Mouse (Mus musculus) lung, adult 2 months (tissue): Measurements from ENCODE around the gene Srgap2. TPM values are rescaled to one million over a fixed set of nuclear protein-coding genes. Genes with fewer than 3 reads are reported as not detected.
"Not testable (repeated sequence)": the region's sequence is repeated elsewhere in the genome, so short reads cannot be mapped to it uniquely, and the experiment has no call there.

ENCODE experiments used
- DNase-seq: peaks from one replicate; pipeline ENCODE4 v3.0.0; 2022
- H3K4me1 ChIP-seq: fragments of 200-500 bp; 2 replicates; pipeline ENCODE4 v1.6.1; 2011; ENCODE audit warnings: low read length; ENCODE audit not compliant: control insufficient read depth, insufficient read depth
- H3K4me3 ChIP-seq: fragments of 200-500 bp; replicated peaks from 2 replicates; pipeline ENCODE3; 2011; ENCODE audit warnings: low read depth, mild to moderate bottlenecking, control low read depth, low read length; ENCODE audit errors: extremely low read depth
- CTCF ChIP-seq: fragments of 200-500 bp; IDR thresholded peaks from 2 replicates; pipeline ENCODE4 v1.5.1; 2011; ENCODE audit warnings: mild to moderate bottlenecking, low read length, control low read depth; ENCODE audit not compliant: insufficient read depth
- POLR2A ChIP-seq: fragments of 200-500 bp; IDR thresholded peaks from 2 replicates; pipeline ENCODE4 v1.6.1; 2011; ENCODE audit warnings: low read depth, mild to moderate bottlenecking, control low read depth, low read length, borderline replicate concordance; ENCODE audit errors: extremely low read depth
- WGBS: fragments of 180-500 bp; shearing (Covaris S2); methylation state at CpG from one replicate; pipeline ENCODE4 v1.1.7; 2018; 5-methylcytosine and 5-hydroxymethylcytosine counted together
- polyA plus RNA-seq: library from polyadenylated mRNA; depleted of rRNA; stranded (reverse); fragments of >200 nt; gene quantifications from 2 replicates; pipeline ENCODE4 v1.2.3, GENCODE M21; 2012

Gene Srgap2
- polyA plus RNA-seq, 1 experiment: 34.8 TPM

- 69% methylated on average over 3 of the region's 3 CpGs for WGBS
- Histone ChIP-seq H3K4me3 (no peak overlapping the region), H3K4me1 (no peaks in the 10 kb centered on the region)
- TF ChIP-seq CTCF: no peak
- TF ChIP-seq POLR2A: no peak
- DNase-seq: no peak
Measured at GRCm38 (mm10) chr1:131335604-131336003, 191.5 kb downstream of the Srgap2 start.

DNA sequence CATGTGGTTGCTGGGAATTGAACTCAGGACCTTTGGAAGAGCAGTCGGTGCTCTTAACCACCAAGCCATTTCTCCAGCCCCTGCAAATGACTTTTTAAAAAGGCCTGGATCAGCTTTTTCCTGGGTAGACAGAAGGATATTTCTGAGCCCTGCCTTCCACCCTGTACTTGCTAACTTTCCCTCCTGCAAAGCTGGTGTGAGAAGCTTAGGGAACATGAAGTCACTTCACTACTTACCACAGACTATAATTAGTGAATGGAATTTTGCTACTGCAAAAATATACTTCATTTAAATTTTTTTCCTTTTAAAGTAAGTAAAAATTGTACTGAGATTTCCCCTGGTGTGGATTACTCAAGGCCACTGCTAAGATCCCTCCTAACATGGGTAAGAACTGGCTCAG lies 196.0 kb downstream of the Srgap2 start:
- H3K4me1 ChIP-seq: no peaks in the 10 kb centered on the region
- TF ChIP-seq CTCF (no peak), POLR2A (no peak)
- WGBS: 93% methylated on average over 1 of the region's 1 CpGs
- no peak overlapping the region for H3K4me3 ChIP-seq
- DNase-seq: no peak

DNA sequence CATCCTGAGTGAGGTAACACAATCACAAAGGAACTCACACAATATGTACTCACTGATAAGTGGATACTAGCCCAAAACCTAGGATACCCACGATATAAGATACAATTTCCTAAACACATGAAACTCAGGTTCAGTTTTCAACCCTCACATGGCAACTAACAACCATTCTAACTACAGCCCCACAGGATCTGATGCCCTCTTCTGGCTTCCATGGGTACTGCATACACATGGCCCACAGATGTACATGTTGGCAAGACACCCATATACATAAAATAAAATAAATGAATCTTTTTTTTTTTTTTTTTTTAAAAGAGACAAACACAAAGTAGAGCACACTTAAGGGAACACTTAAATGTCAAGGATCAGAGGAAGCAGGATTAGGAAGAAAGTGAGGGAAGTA lies 198.1 kb downstream of the Srgap2 start:
- 100% methylated on average over 1 of the region's 1 CpGs for WGBS
- not testable (repeated sequence) for H3K4me1 ChIP-seq, H3K4me3 ChIP-seq, DNase-seq

- no peak overlapping the region for H3K4me3 ChIP-seq
- no peak for TF ChIP-seq CTCF
- TF ChIP-seq POLR2A: no peak
- 82% methylated on average over 1 of the region's 1 CpGs for WGBS
- DNase-seq: no peak
- H3K4me1 ChIP-seq: no peaks in the 10 kb centered on the region
Measured at GRCm38 (mm10) chr1:131327167-131327566, 200.0 kb downstream of the Srgap2 start.

- TF ChIP-seq POLR2A (no peak), CTCF (no peak)
- 74% methylated on average over 3 of the region's 3 CpGs for WGBS
- H3K4me1 ChIP-seq: no peaks in the 10 kb centered on the region
- no peak for DNase-seq
- no peak overlapping the region for H3K4me3 ChIP-seq
Measured at GRCm38 (mm10) chr1:131324816-131325463, 202.2 kb downstream of the Srgap2 start.

DNA sequence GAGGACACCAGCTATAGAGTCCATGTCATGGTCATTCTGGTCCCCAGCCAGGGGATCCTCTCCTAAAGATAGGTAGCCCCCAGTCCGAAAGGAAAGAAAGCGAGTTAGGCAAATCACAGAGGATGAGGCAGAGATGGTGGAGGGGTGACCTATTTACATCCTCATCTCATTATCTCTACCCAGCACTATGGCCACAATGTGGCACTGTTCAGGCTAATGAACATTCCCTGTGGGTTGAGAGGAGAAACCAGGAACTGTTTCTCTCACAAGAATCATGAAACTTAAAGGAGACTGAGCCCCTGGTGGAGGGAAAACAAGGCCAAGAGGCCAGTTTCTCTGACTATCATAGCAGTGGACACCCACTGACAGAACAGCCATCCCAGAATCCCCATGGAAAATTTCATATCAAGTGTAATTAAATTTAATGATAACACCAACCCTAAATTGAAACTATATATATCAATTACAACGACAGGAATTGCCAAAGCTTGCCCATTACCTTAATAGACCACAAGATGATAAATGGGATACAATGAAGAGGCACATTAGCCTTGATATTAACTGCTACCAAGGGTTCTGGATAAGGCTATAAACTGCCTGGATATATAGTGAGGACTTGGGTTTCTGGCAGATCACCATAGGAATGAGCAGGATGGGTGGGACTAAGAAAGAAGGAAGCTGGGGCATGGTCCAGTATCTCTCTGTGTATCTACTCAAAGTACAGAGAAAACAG lies 207.4 kb downstream of the Srgap2 start:
- no peaks in the 10 kb centered on the region for H3K4me1 ChIP-seq
- no peak overlapping the region for H3K4me3 ChIP-seq
- no peak for DNase-seq
- no peak for TF ChIP-seq POLR2A
- no peak for TF ChIP-seq CTCF
- WGBS: 90% methylated on average over 3 of the region's 3 CpGs

GRCm38 (mm10) chr1:131318397-131318796 lies 208.8 kb downstream of the Srgap2 start:
- no peak for TF ChIP-seq POLR2A
- no peak for TF ChIP-seq CTCF
- 86% methylated on average over 2 of the region's 2 CpGs for WGBS
- H3K4me1 ChIP-seq: no peaks in the 10 kb centered on the region
- no peak overlapping the region for H3K4me3 ChIP-seq
- DNase-seq: no peak

- Histone ChIP-seq H3K4me3 (no peak overlapping the region), H3K4me1 (no peaks in the 10 kb centered on the region)
- 78% methylated on average over 5 of the region's 5 CpGs for WGBS
- no peak for DNase-seq
- no peak for TF ChIP-seq CTCF
- TF ChIP-seq POLR2A: no peak
Measured at GRCm38 (mm10) chr1:131317625-131318024, 209.5 kb downstream of the Srgap2 start.

DNA sequence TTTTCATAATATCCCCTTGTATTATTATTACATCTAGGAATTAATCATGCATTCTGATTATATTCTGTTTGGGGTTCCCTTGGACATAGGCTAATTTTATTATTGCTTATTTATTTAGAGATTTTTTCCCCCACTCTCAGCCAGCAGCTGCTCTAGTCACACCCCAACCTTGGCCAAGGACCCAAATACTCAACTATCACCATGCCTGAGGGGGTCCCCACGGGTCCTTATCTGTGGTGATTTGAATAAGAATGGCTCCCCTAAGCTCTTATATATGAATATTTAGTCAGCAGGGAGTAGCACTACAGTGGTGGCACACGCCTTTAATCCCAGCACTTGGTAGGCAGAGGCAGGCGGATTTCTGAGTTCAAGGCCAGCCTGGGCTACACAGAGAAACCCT lies 215.9 kb downstream of the Srgap2 start:
- no peak for DNase-seq
- TF ChIP-seq POLR2A (no peak), CTCF (no peak)
- H3K4me3 ChIP-seq: no peak overlapping the region
- 91% methylated on average over 3 of the region's 3 CpGs for WGBS
- H3K4me1 ChIP-seq: no peaks in the 10 kb centered on the region

- no peak for DNase-seq
- H3K4me1 ChIP-seq: no peaks in the 10 kb centered on the region
- TF ChIP-seq POLR2A: no peak
- TF ChIP-seq CTCF: no peak
- WGBS: 96% methylated on average over 5 of the region's 5 CpGs
- no peak overlapping the region for H3K4me3 ChIP-seq
Measured at GRCm38 (mm10) chr1:131310237-131310818, 216.8 kb downstream of the Srgap2 start.

GRCm38 (mm10) chr1:131300750-131301149 lies 226.4 kb downstream of the Srgap2 start:
- Histone ChIP-seq H3K4me3 (no peak overlapping the region), H3K4me1 (no peaks in the 10 kb centered on the region)
- DNase-seq: no peak
- WGBS: 87% methylated on average over 2 of the region's 2 CpGs
- TF ChIP-seq POLR2A (no peak), CTCF (no peak)
